Mouse (Mus musculus): ENCODE data around the gene Rpl3.

GRCm38 (mm10) chr15:80115866-80116794 lies 24.5 kb upstream of the Rpl3 start:
- TF ChIP-seq POLR2A (IDR thresholded peaks at IDR 0.05; ENCODE audit: insufficient read depth, low read depth, low read length) (no peak), CTCF (IDR thresholded peaks at IDR 0.05; ENCODE audit: insufficient read depth, low read depth, low read length) (no peak)
